Mouse (Mus musculus): ENCODE measurements around the gene Atp5e. TPM values are rescaled to one million over a fixed set of nuclear protein-coding genes. Genes with fewer than 3 reads are reported as not detected.

Atp5e gene
- total RNA-seq, 1 experiment from 2014 or later, result 463 TPM

DNA sequence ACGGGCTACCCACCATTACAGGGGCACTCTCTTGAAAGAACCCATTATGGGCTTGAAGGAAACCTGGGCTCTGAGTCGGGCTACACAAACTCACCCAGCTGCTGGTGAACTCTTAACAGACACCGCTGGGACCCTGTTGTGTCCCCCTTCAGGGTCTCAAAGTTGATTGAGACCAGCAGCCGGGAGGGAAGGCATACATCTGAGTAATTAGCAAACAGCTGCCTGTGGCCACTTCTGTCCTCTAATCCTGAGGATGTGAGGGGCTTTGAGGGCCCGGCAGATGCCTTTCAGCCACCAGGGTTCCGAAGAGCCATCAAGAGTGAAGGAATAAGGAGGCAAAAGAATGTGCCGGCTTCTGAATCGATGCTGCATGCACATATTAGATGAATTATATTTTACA is 17.0 kb downstream of the Atp5e start:
- DNase-seq, result no peak

DNA sequence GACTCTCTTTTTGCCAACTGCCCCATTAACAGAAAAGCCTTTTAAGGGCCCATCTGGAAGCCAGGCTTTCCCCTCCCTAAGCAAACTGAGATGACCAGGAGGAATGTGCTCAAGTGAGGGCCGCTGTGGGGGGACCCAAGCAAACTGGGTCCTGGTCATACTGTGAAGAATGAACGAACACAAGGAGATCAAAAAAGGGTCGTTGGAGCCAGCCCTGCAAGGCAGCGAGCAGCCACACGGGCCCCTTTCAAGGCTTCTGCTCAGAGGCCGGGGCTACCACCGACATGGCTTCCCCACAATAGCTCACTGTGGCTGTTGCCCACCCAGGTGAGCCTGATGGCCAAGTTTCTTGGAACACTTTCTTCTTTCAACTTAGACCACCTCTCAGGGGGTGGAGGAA is 17.4 kb downstream of the Atp5e start:
- no peak for DNase-seq

DNA sequence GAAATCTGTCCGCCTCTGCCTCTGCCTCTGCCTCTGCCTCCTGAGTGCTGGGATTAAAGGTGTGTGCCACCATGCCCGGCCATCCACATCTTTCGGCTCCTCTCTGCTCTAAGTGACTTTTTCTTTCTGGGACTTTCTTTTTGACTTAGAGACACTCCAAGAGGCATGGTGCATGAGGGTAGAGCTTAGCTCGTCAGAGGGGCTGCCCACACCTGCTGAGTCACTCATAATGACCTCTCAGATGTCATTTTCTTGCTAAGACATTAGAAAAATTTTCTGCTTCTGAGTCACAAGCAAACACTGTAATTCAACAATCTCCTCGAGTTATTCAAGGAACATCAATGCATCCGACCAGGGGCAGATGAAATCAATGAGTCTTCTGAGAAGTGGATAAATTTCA is 18.9 kb downstream of the Atp5e start:
- no peak for DNase-seq

DNA sequence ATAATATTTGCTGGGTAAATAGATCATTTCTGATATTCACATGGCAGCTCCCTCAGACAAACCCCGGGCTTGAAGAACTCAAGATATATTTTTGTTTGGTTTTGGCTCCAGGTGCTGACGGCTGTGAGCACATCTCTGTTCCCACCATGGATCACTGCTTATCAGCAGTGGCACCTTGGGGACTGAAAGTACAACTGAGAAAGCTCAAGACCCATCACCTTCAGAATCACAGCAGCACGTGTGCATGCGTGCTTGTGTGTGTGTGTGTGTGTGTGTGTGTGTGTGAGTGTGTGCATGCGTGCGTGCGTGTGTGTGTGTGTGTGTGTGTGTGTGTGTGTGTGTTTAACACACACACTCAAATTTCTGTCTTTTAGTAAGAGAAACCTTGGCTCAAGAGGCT is 19.5 kb downstream of the Atp5e start:
- DNase-seq, result no peak

DNA sequence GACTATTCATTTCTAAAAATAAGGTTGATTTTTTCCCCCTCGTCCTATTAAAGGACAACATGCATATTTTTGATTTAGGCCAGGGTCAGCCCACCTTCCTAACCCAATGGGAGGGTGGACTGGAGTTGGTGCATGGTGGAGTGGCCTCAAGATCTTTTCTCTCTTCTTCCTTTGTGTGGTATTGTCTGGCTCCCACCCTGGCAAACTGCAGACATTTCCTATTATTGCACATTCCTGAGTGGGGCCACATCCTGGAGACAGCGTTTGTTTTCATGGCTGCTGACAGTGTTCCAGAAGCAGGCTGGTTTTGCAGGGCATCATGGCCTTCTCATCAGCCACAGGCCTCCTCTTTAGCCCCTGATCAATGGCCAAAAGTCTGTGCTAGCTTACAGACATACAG is 20.9 kb downstream of the Atp5e start:
- DNase-seq, result no peak

DNA sequence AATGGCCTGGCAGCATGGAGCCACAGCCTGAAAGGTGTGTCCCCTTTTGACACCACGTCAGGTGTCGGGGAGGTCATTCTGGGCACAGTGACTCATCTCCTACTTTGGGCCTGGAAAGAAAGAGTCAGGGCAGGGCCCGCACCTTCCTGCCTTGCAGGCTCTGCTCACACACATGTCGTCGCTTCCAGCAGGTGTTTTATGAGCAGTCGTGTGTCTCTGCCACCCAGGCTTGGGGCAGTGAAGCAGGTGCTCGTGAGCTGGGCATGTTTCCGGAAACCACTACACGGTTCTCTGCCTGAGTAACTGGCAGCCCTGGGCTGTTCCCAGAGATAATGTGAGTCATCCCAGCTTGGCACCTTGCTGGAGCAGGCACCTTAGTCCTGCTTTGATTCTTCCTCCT is 21.4 kb downstream of the Atp5e start:
- peak; percentile 60 for DNase-seq

DNA sequence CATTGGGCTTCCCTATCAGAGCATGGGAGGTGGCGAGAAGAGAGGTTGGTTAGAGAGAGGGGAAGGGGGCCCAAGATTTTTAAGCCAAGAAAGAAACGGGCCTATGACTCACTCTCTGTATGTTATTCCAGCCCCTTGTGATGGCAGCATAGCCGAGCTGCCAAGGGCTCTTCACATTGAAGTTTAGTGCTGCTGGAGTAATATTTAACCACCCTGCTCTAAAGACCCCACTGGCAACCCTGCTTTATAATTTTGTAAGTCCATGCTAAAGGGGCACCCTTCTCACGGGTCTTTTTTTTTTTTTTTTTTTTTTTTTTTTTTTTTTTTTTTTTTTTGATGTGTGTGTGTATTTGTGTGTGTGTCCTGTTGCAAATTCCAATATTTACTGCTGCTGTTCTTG is 22.0 kb downstream of the Atp5e start:
- no peak for DNase-seq

DNA sequence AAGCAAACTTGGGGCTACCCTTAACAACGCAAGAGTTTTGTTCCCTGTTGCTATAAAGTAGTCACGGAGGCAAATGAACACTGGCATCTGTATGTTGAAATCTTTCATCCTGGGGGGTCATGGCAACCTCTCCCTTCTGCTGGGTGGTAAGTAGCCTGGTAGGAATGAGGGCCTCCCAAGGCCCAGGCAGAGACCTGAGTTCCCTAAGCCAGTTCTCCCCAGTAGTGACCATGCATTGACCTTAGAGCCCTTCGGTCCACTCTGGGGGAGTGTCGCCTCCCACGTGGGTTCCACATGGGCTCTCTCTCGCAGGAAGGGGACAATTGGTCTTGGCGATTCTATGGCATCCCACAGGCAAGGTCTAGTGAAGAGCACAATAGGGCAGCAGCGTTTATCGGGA is 23.9 kb downstream of the Atp5e start:
- DNase-seq, result no peak

DNA sequence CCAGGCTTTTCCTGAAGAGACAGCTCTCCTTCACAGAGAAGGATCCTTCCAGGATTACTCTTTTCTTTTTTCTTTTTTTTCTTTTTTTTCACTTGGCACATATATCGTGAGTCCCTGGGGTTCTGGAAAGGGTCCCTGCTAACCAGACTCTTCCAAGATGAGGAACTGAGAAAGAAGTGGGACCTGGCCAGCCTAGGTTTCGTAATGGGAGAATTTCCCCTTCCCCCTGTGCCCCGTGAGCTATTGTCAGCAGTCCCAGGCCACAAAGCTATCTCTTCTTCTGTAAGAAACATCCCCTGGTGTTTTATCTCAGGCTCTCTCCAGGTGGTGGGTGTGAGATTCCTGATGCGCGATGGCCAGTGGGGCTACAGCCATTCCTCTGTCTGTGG is 24.5 kb downstream of the Atp5e start:
- no peak for DNase-seq

DNA sequence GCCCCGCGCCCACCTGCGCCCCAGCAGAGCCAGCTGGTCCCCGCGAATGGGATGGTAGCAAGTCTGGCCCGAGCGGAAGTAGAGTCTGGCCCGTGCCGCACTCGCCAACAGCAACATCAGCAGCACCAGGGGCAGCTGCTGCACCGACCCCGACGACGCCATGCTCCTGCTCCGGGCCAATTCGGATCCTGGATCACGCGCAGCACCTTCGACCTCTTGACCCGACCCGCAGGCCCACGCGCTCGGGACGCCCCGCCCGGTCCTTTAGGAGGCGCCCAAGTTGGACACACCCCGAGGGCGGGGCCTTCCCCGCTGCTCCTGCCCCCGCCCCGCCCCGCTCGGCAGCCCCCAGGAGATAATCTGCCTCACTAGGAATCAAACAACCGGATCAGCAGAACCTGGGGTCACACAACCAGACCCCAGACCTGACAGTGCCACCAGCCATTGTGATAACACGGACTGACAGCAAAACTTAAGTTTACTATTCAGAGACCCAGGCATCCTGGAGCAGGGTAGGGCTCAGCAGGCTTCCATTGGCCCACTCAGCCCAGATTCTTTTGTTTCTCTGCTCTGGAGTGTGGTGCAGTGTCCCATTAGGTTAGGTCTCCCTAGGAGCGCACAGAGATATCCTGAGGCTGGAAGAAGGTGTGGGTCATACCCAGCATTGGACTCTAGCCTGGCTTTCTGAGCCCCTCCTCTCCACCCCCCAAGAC is 25.0 kb downstream of the Atp5e start, which contains the start of gene Ctsz:
TSS of gene Ctsz (minus strand) at position 303 of the 713 bp plus-strand sequence.
- peak; percentile 87 for DNase-seq

DNA sequence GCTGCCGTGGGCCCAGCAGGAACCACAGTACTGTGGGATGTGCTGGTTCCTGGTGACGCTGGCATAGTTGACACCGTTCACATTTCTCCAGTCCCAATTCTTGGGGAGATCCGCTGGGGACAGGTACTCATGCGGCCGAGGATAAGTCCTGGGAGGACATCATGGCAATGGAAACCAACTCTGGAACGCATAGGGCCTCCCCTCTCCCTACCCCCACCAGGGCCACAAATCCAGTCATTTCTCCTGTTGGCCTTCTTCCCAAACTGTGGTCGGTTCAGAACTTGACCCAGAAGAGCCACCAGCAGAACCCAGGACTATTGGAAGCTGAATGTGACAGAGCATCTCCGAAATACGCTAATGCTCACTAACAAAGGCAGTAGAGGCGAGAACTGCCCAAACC is 25.7 kb downstream of the Atp5e start:
- no peak for DNase-seq

DNA sequence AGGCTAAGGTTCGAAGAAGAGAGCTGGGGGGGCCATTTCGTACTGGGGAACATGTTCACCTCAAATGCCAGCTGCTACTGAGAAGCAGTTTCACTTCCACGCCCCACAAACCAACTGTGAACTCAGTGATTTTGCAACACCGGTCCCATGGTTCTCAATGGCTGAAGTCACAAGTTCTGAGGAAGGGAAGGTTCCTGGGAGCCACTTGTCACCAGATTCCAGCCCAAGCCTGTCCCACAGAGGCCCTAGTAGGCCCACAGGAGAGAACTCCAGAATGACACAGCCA is 26.3 kb downstream of the Atp5e start:
- DNase-seq, result peak; percentile 32

DNA sequence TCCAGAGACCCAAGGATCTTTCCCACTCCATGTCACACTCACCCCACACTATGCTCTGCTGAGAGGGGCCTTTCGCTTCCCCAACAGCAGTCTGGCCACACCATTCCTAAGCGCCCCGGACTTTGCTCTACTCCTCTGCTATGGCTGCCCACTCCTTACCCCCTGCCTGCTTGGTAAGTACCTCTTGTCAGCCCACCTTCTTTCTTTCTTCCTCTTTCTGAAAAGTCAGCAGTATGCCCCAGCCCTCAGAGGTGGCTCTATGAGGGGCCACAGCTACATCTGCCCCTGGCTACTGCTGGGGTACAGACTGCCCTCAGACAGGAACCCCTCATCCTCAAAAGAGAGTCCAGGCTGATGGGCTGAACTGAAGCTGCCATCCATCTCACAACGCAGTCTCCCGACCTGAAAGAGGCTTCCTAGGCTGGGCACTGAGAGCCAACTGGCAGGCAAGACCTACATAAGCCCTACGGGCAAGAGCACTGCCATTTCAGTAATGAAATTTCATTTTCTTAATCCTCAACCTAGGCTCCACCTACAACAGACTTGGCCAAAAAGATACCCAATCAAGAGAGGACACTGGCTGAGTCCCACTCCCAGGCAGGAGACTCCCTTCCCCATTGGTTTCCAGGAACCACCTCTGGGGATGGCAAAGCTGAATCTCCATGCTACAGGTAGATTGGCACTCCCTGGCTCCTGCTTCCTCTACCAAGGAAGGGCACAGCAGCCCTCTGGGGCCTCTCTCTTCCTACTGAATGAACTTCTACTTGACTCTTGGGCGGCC is 26.8 kb downstream of the Atp5e start:
- DNase-seq, result no peak

DNA sequence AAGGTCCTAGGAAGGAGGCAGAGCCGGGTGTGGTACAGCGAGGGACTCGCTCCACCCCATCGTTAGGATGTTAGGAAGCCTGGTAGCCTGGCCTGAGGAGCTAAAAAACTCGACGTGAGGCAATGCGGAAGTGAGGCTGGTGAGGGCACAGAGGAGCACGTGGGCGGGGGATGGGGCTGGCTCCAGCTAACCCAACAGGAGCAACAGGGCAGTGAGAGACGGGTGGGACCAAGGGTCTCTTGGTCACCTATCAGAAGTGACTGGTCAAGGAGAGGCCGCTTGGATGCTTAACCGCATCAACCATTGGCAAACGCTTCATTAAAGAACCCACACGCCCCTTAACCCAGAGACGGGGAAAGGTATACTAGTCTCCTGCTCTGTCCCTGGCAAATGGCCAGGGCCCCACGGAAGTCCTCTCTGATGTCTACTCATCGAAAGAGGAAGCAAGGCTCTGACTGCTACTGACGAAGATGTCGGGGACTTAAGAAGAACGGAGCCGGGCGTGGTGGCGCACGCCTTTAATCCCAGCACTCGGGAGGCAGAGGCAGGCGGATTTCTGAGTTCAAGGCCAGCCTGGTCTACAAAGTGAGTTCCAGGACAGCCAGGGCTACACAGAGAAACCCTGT is 27.7 kb downstream of the Atp5e start:
- peak; percentile 21 for DNase-seq

DNA sequence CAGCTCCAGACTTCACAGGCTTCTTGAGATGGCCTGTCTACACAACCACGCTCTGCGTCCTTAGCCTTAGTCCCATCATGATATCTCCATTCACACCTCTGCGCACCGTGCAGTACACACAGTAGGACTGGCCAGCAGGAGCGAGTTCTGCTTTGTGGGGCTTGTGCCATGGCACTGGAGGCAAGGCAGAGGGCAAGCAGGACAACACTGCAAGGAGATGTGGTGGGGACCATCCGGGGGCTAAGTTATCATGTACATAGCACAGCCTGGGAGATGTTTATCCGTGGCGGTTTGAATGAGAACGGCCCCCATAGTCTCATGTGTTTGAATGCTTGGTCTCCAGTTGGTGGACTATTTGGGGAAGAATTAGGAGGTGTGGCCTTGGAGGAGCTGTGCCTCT is 29.0 kb downstream of the Atp5e start:
- no peak for DNase-seq

DNA sequence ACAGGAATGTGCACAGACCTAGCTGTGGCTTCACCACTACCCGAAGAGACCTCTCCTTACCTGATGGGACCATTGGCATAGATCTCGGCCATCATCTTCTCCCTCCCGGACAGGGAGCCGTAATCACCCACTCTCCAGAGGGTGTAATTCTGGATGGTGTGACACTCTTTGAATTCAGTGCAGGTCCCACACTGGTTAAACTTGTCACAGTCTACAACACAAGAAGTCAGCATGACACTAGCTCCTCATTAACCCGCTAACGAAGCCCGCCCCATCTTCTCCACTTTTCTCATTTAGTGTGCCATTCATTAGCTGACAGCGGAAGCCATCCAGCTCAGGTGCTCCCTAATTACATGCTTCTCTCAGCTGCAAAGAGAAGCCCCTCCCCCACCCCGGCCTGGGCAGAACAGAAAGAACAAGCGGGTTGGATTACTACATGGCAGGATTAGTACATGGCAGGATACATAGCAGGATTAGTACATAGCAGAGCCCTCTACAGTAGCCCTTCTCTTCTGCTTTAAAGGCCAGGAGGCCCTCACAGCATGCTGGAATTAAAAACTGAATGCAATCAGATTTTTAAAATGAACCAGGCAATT is 34.8 kb downstream of the Atp5e start:
- no peak for DNase-seq

DNA sequence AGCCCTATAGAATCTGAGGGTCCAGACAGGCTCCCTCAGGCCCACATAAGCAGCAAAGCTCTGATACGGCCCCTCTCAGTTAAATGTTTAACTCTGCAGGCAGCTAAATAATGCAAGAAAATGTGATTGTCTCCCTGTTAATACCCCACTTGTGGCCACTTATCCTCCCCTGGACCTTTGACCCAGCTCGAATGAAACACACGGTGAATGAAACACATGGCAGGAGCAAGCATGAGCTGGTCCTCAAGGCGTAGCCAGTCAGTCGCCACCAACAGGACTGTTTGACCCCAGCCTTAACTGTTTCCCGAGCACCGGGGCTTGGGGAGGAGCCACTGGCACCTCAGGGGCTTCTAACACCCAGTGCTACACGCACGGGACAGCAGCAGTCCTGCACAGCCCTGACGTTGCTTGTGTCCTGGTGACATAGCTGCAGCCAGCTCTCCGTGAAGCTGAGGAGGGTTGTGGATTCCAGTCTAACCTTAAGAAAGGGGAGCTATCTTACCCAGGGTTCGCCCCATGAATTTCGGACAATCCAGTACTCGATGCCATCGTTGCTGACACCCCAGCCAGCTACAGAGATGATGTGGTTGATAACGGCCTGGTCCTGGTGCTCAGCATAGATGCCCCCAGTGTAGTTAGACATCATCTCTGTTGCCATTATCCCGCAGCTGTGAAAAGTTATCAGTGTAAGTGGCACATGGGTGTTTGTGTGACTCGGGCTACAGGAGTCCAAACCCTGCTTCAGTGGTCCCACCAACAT is 35.6 kb downstream of the Atp5e start:
- no peak for DNase-seq

DNA sequence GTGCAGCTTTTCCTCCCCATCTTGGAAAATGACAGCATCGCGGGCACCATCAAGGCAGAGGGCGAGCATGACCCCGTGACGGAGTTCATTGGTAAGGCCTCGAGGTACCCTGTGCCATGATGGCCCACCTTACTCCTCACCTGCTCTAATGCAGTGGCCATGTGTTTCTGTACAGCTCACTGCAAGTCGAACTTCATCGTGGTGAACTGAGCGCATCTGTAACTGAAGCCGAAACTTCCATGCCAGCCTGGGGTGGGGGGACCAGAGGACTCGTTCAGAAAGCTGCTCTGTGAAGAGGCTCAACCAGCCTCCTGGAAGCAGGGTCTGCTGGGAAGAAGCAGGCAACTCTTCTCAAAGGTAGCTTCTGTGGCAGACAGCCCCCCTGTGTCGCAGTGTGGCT is 37.0 kb downstream of the Atp5e start:
- DNase-seq, result no peak

DNA sequence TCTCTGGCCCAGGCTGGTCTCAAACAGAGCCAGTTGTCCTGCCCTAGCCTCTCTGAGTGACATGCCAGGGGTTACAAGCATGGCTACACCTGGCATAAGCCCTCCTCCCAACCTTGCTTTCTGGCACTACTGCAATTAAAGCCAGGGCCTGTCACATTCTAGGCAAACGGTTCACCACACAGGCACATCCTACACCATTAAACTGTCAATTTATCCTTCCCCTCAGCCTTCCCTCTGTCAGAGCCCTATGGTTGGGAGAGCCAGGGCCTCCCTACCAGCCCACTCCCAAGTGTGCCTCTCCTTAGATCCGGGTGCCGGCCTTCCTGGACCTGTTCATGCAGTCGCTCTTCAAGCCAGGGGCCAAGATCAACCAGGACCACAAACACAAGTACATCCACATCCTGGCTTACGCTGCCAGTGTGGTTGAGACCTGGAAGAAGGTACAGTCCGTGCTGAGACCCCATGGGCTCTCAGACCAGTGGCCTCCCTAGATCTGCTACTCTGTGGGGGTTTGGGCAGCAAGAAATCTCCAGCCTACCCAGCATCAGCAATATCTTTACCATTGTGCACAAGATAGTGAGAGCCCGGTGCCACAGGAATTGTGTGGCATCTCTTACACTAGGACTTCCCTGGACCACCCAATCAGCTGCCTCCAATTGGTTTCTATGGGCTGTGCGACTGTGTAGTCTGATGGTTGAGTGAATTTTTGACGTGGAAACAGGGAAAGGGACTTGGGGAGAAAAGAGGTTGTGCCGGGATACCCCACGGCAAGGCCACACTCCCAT is 39.4 kb downstream of the Atp5e start:
- no peak for DNase-seq

DNA sequence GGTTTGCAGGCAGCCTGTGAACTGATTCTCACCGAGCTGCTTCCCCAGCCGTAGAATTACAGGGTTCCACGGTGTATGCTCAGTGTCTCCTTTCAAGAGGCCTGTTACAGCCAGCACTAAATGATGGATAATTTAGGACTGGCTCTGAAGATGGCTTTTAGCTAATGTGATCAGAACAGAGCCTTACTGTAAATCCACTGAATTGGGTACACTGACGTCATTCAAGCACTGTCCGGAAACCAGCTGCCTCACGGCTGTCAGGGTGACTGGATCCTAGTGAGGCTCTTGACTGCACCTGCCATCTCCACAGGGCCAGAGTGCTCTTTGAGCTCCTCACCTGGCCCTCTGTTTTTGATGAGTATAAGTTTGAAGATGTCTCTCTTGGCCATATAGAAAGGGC is 42.8 kb downstream of the Atp5e start:
- no peak for DNase-seq

DNA sequence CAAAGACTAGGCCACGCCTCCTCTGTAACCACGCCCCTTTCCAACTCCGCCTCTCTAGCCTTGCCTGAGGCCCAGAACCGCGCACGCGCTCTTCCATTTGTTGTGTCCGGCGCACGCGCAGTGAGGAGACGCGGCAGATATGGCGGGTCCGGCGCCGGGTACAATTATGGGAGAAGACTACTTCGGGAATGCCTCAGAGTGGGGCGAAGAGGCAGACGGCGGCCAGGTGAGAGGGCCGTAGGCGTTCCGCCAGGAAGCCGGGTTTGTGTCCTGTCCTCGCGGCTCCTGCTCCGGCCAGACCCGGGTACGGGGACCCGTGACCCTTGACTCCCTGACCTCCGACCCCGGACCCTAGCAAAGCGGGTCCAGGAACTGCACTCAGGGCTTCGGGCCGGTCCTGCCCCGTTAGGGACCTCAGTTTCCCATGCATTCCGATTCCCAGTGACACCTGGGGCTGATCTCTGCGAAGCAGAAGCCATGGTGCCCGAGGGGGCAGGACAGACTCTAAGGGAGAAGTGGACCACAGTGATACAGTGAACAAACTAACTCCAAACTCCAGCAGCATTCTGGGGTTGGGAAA is 48.1 kb downstream of the Atp5e start, which contains the start of gene Nelfcd:
TSS of gene Nelfcd (plus strand) at position 74 of the 580 bp plus-strand sequence.
- peak; percentile 97 for DNase-seq
